In the genomic region with DNA sequence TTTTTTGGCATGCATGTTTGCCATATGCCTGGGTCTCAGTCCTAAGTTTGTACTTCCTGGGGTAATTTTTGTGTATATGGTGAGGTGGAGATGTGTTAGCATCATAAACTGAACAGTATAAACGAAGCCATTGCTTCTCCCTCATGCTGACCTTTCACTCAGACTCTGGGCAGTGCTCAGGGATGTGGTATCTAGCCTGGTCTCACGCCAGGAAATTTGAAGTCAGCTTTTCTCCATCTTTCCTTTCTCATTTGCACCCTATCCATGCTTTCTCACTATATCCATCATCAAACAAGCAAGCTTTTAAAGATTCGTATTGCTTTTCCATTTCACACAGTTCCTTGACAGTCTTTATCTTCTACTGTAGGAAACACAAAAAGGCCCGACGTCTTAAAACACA, we compare ENCODE assay signal across 28 mouse cellular contexts.
DNase-seq lines count a peak whose midpoint lies in the region; ATAC-seq and TF ChIP-seq lines count a peak whose summit lies in the region.
"Had no signal": no experiment of that assay in that cellular context is flagged by ENCODE, and none has a peak within 500 bp of the region (broad histone marks: within the 10 kb centered on the region; RNA-seq: fewer than 3 reads in every experiment).

No protein-coding gene starts in this region.

- peak; percentile 76; the same call in 1 of the 2 replicates for ATAC-seq in lung, embryonic 14.5 days (ENCODE audit: insufficient read depth)
- no peak for ATAC-seq in hindbrain, embryonic 11.5 days (ENCODE audit: low FRiP score)
- ATAC-seq: activated CD4-positive, CD25-positive, alpha-beta regulatory T cell, adult 4 months; CD4-positive, CD25-positive, alpha-beta regulatory T cell, adult 4 months; forebrain, embryonic 14.5 days; forebrain, embryonic 16.5 days; Patski had no signal

- H3K4me3 ChIP-seq in lung, embryonic 14.5 days (ENCODE audit: low read depth, low read length) = no peak overlapping the region
- H3K4me3 ChIP-seq in hindbrain, embryonic 11.5 days (ENCODE audit: low read depth, low read length) = no peak overlapping the region
- H3K4me3 ChIP-seq: embryonic facial prominence, embryonic 13.5 days; embryonic facial prominence, embryonic 15.5 days; erythroblast, embryonic 14.5 days; forebrain, embryonic 10.5 days; forebrain, embryonic 12.5 days had no signal

- 28% methylated on average over 5 of the region's 5 CpGs for WGBS in lung, embryonic 14.5 days
- WGBS in hindbrain, embryonic 11.5 days = 80% methylated on average over 5 of the region's 5 CpGs

- no peaks in the 10 kb centered on the region for H3K36me3 ChIP-seq in lung, embryonic 14.5 days (ENCODE audit: insufficient read depth)
- no peaks in the 10 kb centered on the region for H3K36me3 ChIP-seq in hindbrain, embryonic 11.5 days (ENCODE audit: control insufficient read depth, insufficient read depth, low read length)
- H3K36me3 ChIP-seq: embryonic facial prominence, embryonic 13.5 days; embryonic facial prominence, embryonic 15.5 days; forebrain, embryonic 10.5 days; forebrain, embryonic 12.5 days; G1E had no signal

- no peak overlapping the region for H3K4me2 ChIP-seq in lung, embryonic 14.5 days
- H3K4me2 ChIP-seq in hindbrain, embryonic 11.5 days (replicated peaks; ENCODE audit: low read depth, low read length) = no peak overlapping the region
- H3K4me2 ChIP-seq: embryonic facial prominence, embryonic 13.5 days; embryonic facial prominence, embryonic 15.5 days; forebrain, embryonic 12.5 days had no signal

- H3K9ac ChIP-seq in lung, embryonic 14.5 days = no peak overlapping the region
- H3K9ac ChIP-seq in hindbrain, embryonic 11.5 days (ENCODE audit: low read depth, low read length) = no peak overlapping the region
- H3K9ac ChIP-seq: embryonic facial prominence, embryonic 13.5 days; embryonic facial prominence, embryonic 15.5 days; forebrain, embryonic 12.5 days had no signal

- H3K4me1 ChIP-seq in lung, embryonic 14.5 days (ENCODE audit: insufficient read depth) = peaks cover 7% of the 10 kb centered on the region; the same call in 1 of the 2 replicates
- no peaks in the 10 kb centered on the region for H3K4me1 ChIP-seq in hindbrain, embryonic 11.5 days (replicated peaks; ENCODE audit: control insufficient read depth, insufficient read depth, low read length)

- no peak for TF ChIP-seq CTCF in lung, embryonic 14.5 days (IDR thresholded peaks at IDR 0.05; ENCODE audit: low read depth)

- peak; percentile 77 for DNase-seq in lung, embryonic 14.5 days
- no peak for DNase-seq in lung, postnatal 36 days
- peak; percentile 31 for DNase-seq in lung, postnatal 10 days
- DNase-seq in lung, postnatal 25 days (ENCODE audit: low spot score) = no peak
- DNase-seq in hindbrain, embryonic 11.5 days (ENCODE audit: low spot score) = no peak
- DNase-seq: adrenal gland, adult 2 months; adrenal gland, postnatal 10 days; adrenal gland, postnatal 25 days; B cell, adult 2 months; cerebellum, adult 11 months; cerebellum, adult 18-20 months; cerebellum, adult 8-10 months; cerebellum, adult 9-11 months; cerebellum, postnatal 14 days; cerebellum, postnatal 36 days; embryo, embryonic 11 days had no signal

- peak overlapping the region; percentile 40 for H3K27ac ChIP-seq in lung, embryonic 14.5 days (ENCODE audit: low read depth)
- H3K27ac ChIP-seq in hindbrain, embryonic 11.5 days (ENCODE audit: low read depth, low read length) = no peak overlapping the region
- H3K27ac ChIP-seq: embryonic facial prominence, embryonic 13.5 days; embryonic facial prominence, embryonic 15.5 days; forebrain, embryonic 10.5 days; forebrain, embryonic 12.5 days had no signal

- H3K27me3 ChIP-seq in lung, embryonic 14.5 days (ENCODE audit: insufficient read depth, low read length) = no peaks in the 10 kb centered on the region
- no peaks in the 10 kb centered on the region for H3K27me3 ChIP-seq in hindbrain, embryonic 11.5 days (ENCODE audit: control insufficient read depth, insufficient read depth, low read length)
- H3K27me3 ChIP-seq: CH12.LX; embryonic facial prominence, embryonic 13.5 days; embryonic facial prominence, embryonic 15.5 days; forebrain, embryonic 12.5 days; Patski had no signal

- no peaks in the 10 kb centered on the region for H3K9me3 ChIP-seq in lung, embryonic 14.5 days (ENCODE audit: low read depth, low read length)
- H3K9me3 ChIP-seq in hindbrain, embryonic 11.5 days (ENCODE audit: control insufficient read depth, low read length) = no peaks in the 10 kb centered on the region
- H3K9me3 ChIP-seq: embryonic facial prominence, embryonic 13.5 days; embryonic facial prominence, embryonic 15.5 days; forebrain, embryonic 10.5 days; forebrain, embryonic 12.5 days; G1E had no signal

Comparison
In these comparisons a context has a peak if more than half of its experiments do, and no peak if none do; other contexts are left out.
1. DNase-seq: peak in lung, embryonic 14.5 days (single experiment) and lung, postnatal 10 days (single experiment); none in lung, postnatal 36 days (single experiment), lung, postnatal 25 days (single experiment) and hindbrain, embryonic 11.5 days (single experiment).